Mouse (Mus musculus) adrenal gland, adult 8-10 months (tissue): Measurements from ENCODE around the gene Olfr299. TPM values are rescaled to one million over a fixed set of nuclear protein-coding genes. Genes with fewer than 3 reads are reported as not detected.

ENCODE experiments used
- DNase-seq: peaks from one replicate; pipeline ENCODE4 v3.0.0; 2022
- total RNA-seq, 4 experiments: library from RNA; stranded (reverse); gene quantifications; 2 replicates each; pipeline ENCODE4 v1.2.4; 2022

Olfr299 gene
- total RNA-seq, result not detected

GRCm38 (mm10) chr7:86459621-86460020 lies at the start of gene Olfr299:
TSS of gene Olfr299 (plus strand) at chr7:86459921.
- DNase-seq, result no peak

DNA sequence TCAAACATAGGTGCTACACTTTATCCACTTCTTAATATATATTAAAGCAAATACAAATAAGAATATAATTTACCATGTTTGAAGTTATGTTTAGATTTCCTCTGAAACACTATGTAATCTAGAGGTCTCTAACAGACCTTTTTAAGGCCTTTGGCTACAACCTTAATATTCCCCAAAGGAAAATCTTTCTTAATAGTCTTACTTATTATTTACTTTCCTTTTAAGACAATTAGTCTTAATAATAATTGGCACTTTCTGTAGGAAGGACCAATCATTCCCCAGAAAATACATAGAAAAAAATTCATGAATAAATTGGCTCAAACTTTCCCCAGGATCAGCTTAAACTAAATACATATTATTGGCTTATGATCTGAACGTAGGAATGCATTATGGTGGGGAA lies 32.7 kb downstream of the Olfr299 start, which contains the start of gene Olfr298:
Olfr298 (minus strand) TSS at position 101 of the 400 bp plus-strand sequence.
- DNase-seq, result no peak

Other genes starting within 250 kb of the Olfr299 start
- gene Vmn2r76, start 213.6 kb upstream of the Olfr299 start, total RNA-seq, result not detected
- not detected for gene Olfr310, start 182.7 kb upstream of the Olfr299 start, total RNA-seq
- gene Olfr309, start 146.2 kb upstream of the Olfr299 start, total RNA-seq, result not detected
- gene Olfr308, start 134.3 kb upstream of the Olfr299 start, total RNA-seq, result not detected
- gene Olfr307, start 122.3 kb upstream of the Olfr299 start, total RNA-seq, result not detected
- gene Olfr305, start 93.0 kb upstream of the Olfr299 start, total RNA-seq, result not detected
- gene Olfr304, start 73.3 kb upstream of the Olfr299 start, total RNA-seq, result not detected
- not detected for gene Olfr303, start 62.1 kb upstream of the Olfr299 start, total RNA-seq
- not detected for gene Olfr301, start 56.1 kb upstream of the Olfr299 start, total RNA-seq
- not detected for gene Olfr298, start 32.6 kb downstream of the Olfr299 start, total RNA-seq
- not detected for gene Olfr297, start 60.0 kb downstream of the Olfr299 start, total RNA-seq
- not detected for gene Olfr295, start 123.9 kb downstream of the Olfr299 start, total RNA-seq
- gene Olfr294, start 156.7 kb downstream of the Olfr299 start, total RNA-seq, result not detected
- not detected for gene Olfr293, start 189.1 kb downstream of the Olfr299 start, total RNA-seq
- not detected for gene Olfr292, start 228.4 kb downstream of the Olfr299 start, total RNA-seq